Mouse (Mus musculus) kidney, postnatal 0 days (tissue): ENCODE results near the gene Fbxw7. TPM values are rescaled to one million over a fixed set of nuclear protein-coding genes. Genes with fewer than 3 reads are reported as not detected.
A peak's percentile ranks its signal among the peaks of the same experiment; 100 is the strongest.

ENCODE experiments used
- ATAC-seq: fragments of 200-750 bp; cut with Nextera tagmentation; replicated peaks from 2 replicates; pipeline ENCODE4 v1.8.0; 2017; ENCODE audit warnings: low read depth, moderate number of reproducible peaks, moderate TSS enrichment, moderate library complexity; ENCODE audit not compliant: low FRiP score
- DNase-seq: peaks from one replicate; pipeline ENCODE4 v3.0.0-alpha.2; 2016; ENCODE audit warnings: low spot score
- H3K27ac ChIP-seq: fragments of 300-500 bp; sonication (generic); 2 replicates; pipeline ENCODE4 v1.5.1; 2014; ENCODE audit warnings: mild to moderate bottlenecking
- H3K27me3 ChIP-seq: fragments of 300-500 bp; sonication (generic); 2 replicates; pipeline ENCODE4 v1.6.1; 2014; ENCODE audit warnings: low read length, mixed read lengths; ENCODE audit not compliant: insufficient read depth
- H3K36me3 ChIP-seq: fragments of 300-500 bp; sonication (generic); 2 replicates; pipeline ENCODE4 v1.6.1; 2014; ENCODE audit warnings: low read length, mixed read lengths; ENCODE audit not compliant: insufficient read depth
- H3K4me1 ChIP-seq: fragments of 300-500 bp; sonication (generic); replicated peaks from 2 replicates; pipeline ENCODE4 v1.6.1; 2014; ENCODE audit warnings: antibody characterized with exemption, low read length, mixed read lengths; ENCODE audit not compliant: insufficient read depth
- H3K4me2 ChIP-seq: fragments of 300-500 bp; sonication (generic); 2 replicates; pipeline ENCODE4 v1.6.1; 2014; ENCODE audit warnings: mild to moderate bottlenecking, low read length, moderate library complexity, mixed read lengths
- H3K4me3 ChIP-seq: fragments of 300-500 bp; sonication (generic); replicated peaks from 2 replicates; pipeline ENCODE4 v1.5.1; 2014; ENCODE audit warnings: low read depth, low read length
- H3K9ac ChIP-seq: fragments of 300-500 bp; sonication (generic); 2 replicates; pipeline ENCODE4 v1.6.1; 2014; ENCODE audit warnings: low read depth, low read length
- H3K9me3 ChIP-seq: fragments of 300-500 bp; sonication (generic); replicated peaks from 2 replicates; pipeline ENCODE4 v1.6.1; 2016; ENCODE audit warnings: low read length, inconsistent platforms, mixed read lengths
- CTCF ChIP-seq: IDR thresholded peaks from 2 replicates; pipeline ENCODE4 v1.5.1; 2016; ENCODE audit warnings: antibody characterized with exemption, low read depth, mild to moderate bottlenecking, moderate library complexity
- WGBS: fragments of 180-500 bp; shearing (Covaris S2); extraction: QIAGEN DNeasy Blood & Tissue Kit; methylation state at CpG from one replicate; pipeline ENCODE4 v1.1.7; 2014; 5-methylcytosine and 5-hydroxymethylcytosine counted together
- polyA plus RNA-seq: library from polyadenylated mRNA; unstranded; fragments of >200 nt; fragmentation: Nextera tagmentation; extraction: Ambion mirVana; gene quantifications from 2 replicates; pipeline ENCODE4 v1.2.1, GENCODE M21; 2015

Fbxw7 gene
- polyA plus RNA-seq, 1 experiment from 2014 or later: 7.6 TPM

- no peak overlapping the region for H3K4me3 ChIP-seq
- H3K27ac ChIP-seq: no peak overlapping the region
- H3K9ac ChIP-seq: no peak overlapping the region
- 74% methylated on average over 6 of the region's 6 CpGs for WGBS
- no peaks in the 10 kb centered on the region for H3K27me3 ChIP-seq
- ATAC-seq (no peak), DNase-seq (peak; percentile 80)
- TF ChIP-seq CTCF: peak; percentile 75
- no peak overlapping the region for H3K4me2 ChIP-seq
- no peaks in the 10 kb centered on the region for H3K36me3 ChIP-seq
- H3K4me1 ChIP-seq: no peaks in the 10 kb centered on the region
- H3K9me3 ChIP-seq: no peaks in the 10 kb centered on the region
These were observed 106.8 kb downstream of the Fbxw7 start for GRCm38 (mm10) chr3:84921704-84922420.

- no peaks in the 10 kb centered on the region for H3K36me3 ChIP-seq
- H3K4me2 ChIP-seq: no peak overlapping the region
- H3K27me3 ChIP-seq: no peaks in the 10 kb centered on the region
- WGBS: 84% methylated on average over 1 of the region's 1 CpGs
- H3K9ac ChIP-seq: no peak overlapping the region
- no peak overlapping the region for H3K27ac ChIP-seq
- ATAC-seq: no peak
- DNase-seq: no peak
- H3K4me3 ChIP-seq: no peak overlapping the region
- TF ChIP-seq CTCF: no peak
- H3K4me1 ChIP-seq: no peaks in the 10 kb centered on the region
- H3K9me3 ChIP-seq: no peaks in the 10 kb centered on the region
These were observed 108.2 kb downstream of the Fbxw7 start for GRCm38 (mm10) chr3:84923256-84923655.

GRCm38 (mm10) chr3:84923670-84924069 lies 108.6 kb downstream of the Fbxw7 start:
- H3K4me1 ChIP-seq: no peaks in the 10 kb centered on the region
- H3K4me2 ChIP-seq: no peak overlapping the region
- DNase-seq: no peak
- no peaks in the 10 kb centered on the region for H3K36me3 ChIP-seq
- TF ChIP-seq CTCF: no peak
- no peak for ATAC-seq
- no peaks in the 10 kb centered on the region for H3K27me3 ChIP-seq
- no peaks in the 10 kb centered on the region for H3K9me3 ChIP-seq
- 82% methylated on average over 1 of the region's 1 CpGs for WGBS
- no peak overlapping the region for H3K9ac ChIP-seq
- H3K4me3 ChIP-seq: no peak overlapping the region
- H3K27ac ChIP-seq: no peak overlapping the region

- Histone ChIP-seq H3K4me3 (no peak overlapping the region), H3K36me3 (no peaks in the 10 kb centered on the region), H3K4me2 (no peak overlapping the region), H3K9ac (no peak overlapping the region), H3K27ac (0 out of 2 replicates have a peak overlapping the region, but pooled peaks have one; percentile 8), H3K9me3 (no peaks in the 10 kb centered on the region), H3K4me1 (no peaks in the 10 kb centered on the region), H3K27me3 (no peaks in the 10 kb centered on the region)
- DNase-seq (no peak), ATAC-seq (no peak)
- TF ChIP-seq CTCF: no peak
- WGBS: 81% methylated on average over 4 of the region's 4 CpGs
These were observed 110.2 kb downstream of the Fbxw7 start for GRCm38 (mm10) chr3:84925229-84925628.

- Histone ChIP-seq H3K9me3 (no peaks in the 10 kb centered on the region), H3K4me1 (no peaks in the 10 kb centered on the region), H3K9ac (no peak overlapping the region), H3K4me3 (no peak overlapping the region), H3K4me2 (no peak overlapping the region), H3K36me3 (no peaks in the 10 kb centered on the region), H3K27me3 (no peaks in the 10 kb centered on the region), H3K27ac (0 out of 2 replicates have a peak overlapping the region, but pooled peaks have one; percentile 11)
- WGBS: 67% methylated on average over 5 of the region's 5 CpGs
- TF ChIP-seq CTCF: no peak
- no peak for ATAC-seq
- peak; percentile 10 for DNase-seq
These were observed 111.1 kb downstream of the Fbxw7 start for GRCm38 (mm10) chr3:84926140-84926539.

- ATAC-seq: no peak
- H3K4me3 ChIP-seq: no peak overlapping the region
- H3K27me3 ChIP-seq: no peaks in the 10 kb centered on the region
- no peaks in the 10 kb centered on the region for H3K36me3 ChIP-seq
- H3K9ac ChIP-seq: no peak overlapping the region
- H3K9me3 ChIP-seq: no peaks in the 10 kb centered on the region
- no peak for TF ChIP-seq CTCF
- no peaks in the 10 kb centered on the region for H3K4me1 ChIP-seq
- no peak overlapping the region for H3K27ac ChIP-seq
- no peak overlapping the region for H3K4me2 ChIP-seq
- 67% methylated on average over 8 of the region's 8 CpGs for WGBS
- DNase-seq: no peak
These were observed 112.2 kb downstream of the Fbxw7 start for GRCm38 (mm10) chr3:84927168-84927794.
